Mouse (Mus musculus): ENCODE measurements around the gene Usp54. TPM values are rescaled to one million over a fixed set of nuclear protein-coding genes. Genes with fewer than 3 reads are reported as not detected.

The Usp54 gene
- 13.2 and 16.7 TPM in 2 replicates for total RNA-seq (2021)
- long read RNA-seq = 0 reads

DNA sequence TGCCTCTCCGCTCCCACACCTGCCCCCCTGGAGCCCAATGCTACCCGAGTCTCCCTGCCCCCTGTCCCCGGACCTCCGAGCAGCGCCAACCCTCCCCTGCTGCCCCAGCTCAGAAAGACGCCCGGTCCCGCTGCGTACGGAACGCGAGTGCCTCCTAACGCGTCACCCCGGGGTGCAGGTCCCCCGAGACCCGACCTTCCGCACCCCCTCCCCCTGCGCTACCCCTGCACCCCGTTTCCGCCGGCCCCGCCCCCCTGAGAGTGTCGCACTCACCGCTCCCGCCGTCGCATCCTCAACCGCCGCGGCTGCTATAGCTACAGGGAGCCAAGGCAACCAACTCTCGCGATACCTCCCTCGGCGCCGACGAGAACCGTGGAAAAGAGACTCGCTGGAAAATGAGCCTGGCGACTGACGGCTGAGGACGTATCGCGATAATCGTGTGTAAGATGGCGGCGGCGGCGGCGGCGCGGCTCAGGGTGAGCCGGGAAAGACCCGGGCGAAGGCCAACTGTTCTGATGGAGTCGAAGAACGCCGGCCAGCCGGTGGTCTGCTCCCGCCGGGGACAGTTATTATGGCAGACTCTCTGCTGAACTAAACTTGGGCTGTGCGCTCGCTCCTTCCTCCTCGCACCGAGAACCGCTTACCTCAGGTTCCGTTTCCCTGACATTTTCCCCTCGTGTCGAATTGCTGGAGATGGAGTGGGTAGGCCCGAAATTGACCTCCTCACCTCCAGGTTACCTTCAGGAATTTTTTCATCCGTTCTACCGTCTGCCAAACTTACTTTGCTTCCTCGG lies at the start of gene Usp54:
TSS of gene Usp54 (minus strand) at position 420 of the 794 bp plus-strand sequence.
- peak; percentile 97 for DNase-seq

DNA sequence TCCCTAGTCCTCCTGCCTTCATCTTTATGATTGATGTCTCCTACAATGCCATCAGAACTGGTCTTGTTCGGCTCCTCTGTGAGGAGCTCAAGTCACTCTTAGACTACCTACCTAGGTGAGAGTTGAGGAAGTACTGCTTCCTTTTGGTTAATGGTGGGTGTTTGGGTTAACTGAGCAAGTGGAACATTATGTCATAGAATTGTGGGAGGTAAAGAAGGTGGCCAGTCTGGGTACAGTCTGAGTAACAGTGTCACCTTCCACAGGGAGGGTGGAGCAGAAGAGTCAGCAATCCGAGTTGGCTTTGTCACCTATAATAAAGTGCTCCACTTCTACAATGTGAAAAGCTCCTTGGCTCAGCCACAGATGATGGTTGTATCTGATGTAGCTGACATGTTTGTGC lies 48.1 kb upstream of the Usp54 start:
- DNase-seq = no peak

DNA sequence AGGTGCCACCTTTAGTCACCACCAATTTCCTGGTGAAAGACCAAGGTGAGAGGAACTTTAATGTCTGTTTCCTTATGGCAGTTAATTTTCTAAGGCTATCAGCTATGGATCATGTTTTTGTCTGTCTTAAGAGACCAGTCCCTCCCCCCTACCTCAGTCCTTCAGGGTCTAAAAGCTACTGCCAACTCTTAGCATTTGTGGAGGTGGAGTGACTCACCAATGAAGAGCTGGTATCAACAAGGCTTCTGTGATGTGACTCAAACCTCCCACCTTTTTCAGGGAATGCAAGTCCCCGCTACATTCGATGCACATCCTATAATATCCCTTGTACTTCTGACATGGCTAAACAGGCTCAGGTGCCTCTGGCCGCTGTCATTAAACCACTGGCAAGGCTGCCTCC lies 45.7 kb upstream of the Usp54 start:
- no peak for DNase-seq

DNA sequence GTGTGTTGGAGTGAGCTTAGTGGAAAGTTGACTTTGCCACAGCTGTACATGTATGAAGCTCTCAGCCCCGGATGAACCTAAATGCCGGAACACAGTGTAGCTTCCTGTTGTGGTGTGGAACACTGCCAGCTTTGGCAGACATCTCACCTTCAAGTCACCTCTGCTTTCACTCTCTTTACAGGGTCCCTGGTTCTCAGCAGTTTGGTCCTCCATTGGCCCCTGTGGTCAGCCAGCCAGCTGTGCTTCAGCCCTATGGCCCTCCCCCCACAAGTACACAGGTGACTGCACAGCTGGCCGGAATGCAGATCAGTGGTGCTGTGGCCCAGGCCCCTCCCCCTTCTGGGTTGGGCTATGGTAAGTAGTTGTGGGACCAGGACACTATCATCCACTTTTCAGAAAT lies 41.6 kb upstream of the Usp54 start:
- DNase-seq = no peak

DNA sequence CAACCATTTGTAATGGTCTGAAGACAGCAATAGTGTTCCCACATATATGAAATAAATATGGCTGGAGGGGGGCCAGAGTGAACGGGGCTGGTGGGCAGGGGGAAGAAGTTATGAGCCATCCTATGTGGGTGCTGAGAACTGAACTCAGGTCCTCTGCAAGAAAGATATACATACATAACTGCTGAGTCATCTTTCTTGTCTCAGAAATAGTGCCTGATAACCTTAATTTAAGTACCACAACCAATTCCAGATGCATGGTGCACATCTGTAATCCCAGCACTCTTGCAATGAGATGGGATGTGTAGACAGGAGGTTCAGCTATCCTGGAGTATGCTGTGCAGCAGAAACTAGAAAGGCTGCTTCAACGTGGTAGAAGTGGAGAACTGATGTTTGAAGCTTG lies 40.9 kb upstream of the Usp54 start:
- DNase-seq = no peak

DNA sequence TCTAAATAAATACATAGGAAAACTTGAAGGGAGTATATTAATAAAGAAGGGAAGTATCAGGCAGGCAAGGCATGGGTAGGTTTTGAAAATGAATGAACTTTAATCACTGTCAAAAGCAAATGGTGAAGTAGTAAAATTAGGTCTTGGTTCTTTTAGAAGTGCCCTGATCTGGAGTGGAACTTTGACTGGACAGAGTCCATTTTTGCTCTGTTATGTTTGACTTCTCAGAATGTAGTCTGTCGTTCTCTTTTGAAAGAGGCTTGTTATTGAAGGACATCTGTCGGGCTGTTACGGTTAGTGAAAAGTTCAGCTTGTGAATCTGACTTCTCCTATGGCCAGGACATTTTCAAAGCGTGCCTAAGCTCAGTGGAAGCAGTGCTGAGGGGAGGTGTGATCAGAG lies 37.0 kb upstream of the Usp54 start:
- DNase-seq = no peak

DNA sequence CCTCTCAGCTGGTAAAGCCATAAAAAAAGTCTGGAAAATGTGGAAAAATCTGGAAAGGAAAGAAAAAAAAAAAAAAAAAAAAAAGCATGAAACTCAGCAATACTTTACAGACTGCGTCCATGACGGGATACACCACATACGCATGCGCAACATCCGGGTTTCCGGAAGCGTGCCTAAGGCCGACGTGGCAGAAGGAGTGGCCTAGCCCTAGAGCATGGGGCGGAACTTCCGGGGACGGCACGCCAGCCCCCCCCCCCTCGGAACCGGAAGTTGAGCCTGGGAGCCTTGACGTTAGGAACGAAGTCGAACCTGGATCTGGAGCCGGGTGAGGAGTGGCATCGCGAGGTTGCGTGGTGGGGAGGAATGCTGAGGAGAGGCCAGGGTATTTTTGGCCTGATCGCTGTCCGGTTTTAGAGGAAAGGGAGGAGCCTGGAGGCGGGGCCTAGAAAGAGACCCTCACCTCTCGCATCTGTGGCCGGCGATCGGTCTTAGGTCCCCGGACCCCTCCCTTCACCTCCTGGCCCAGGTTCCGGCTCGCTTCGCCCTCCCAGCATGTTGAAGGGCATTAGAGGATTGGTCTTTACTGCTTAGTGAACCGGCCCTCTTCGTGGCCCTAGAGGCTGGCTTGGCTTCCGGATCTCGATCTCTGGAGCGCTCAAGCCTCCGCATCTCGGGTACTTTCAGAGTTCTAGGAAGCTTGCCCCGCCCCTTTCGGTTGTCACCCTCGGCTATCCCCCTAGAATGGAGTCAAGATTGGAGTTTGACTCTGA lies 33.4 kb upstream of the Usp54 start, which contains the start of gene Sec24c:
TSS of gene Sec24c (plus strand) at position 245 of the 770 bp plus-strand sequence.
- peak; percentile 100 for DNase-seq

DNA sequence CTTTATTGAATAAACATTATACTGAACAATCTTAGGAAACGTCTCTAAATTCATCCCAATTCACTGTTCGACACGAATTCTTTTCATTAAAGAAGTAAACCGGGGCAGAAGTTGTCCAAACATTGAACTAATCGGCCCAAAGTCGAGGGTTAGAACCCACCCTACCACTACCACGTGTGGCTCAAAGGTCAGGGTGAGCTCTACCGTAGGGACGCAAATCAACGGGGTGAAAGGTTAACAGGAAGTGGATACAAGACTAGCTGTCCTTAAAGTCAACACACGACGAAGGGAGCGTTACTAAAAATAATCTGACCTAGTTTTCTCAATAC lies 32.8 kb upstream of the Usp54 start:
- no peak for DNase-seq

DNA sequence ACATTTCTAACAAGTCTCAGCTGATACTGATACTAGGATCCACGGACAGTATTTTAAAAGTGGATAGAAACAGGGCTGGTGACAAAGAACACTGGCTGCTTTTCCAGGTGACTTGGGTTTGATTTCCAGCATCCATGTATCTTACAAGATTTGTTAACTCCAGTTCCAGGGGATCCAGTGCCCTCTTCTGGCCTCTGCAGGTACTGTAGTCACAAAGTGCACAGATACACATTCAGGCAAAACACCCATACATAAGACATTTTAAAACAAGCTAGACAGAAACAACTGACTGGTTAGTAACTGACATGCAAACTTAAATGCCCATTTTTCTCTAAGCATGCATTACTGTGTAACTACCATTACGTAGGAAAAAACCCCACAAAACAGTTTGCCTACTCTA lies 32.1 kb upstream of the Usp54 start:
- DNase-seq = no peak

DNA sequence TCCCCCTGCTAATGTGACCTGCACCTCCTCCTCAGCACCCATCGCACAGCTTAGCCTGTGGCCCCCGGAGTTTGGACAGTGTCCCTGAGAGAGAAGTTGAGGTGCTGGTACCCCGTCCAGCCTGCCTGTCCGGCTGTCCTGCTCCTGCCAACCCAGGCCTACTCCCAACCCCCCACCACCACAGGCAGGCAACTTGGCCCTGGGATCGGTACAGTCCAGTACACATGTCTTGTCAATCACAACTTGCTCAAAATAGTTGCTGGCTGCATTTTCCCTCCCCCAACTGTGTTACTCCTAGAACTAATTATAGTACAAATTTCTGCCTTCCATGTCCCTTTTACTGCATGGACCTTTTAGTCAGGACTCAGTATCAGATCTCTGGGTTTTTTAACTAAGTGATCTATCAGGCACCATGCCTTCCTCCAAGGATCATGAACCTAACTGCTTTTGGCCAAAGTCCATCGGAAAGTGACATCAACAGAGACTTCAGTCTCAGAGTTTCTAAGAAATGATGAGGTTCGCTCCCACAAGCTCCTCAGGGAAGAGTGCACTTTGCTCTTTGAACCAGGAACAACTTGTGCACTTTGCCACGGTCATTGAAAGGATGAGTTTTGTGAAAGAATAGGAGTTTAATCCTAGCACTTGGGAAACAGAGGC lies 27.4 kb upstream of the Usp54 start, which contains the start of gene Synpo2l:
TSS of gene Synpo2l (minus strand) at position 201 of the 657 bp plus-strand sequence.
- DNase-seq = no peak

DNA sequence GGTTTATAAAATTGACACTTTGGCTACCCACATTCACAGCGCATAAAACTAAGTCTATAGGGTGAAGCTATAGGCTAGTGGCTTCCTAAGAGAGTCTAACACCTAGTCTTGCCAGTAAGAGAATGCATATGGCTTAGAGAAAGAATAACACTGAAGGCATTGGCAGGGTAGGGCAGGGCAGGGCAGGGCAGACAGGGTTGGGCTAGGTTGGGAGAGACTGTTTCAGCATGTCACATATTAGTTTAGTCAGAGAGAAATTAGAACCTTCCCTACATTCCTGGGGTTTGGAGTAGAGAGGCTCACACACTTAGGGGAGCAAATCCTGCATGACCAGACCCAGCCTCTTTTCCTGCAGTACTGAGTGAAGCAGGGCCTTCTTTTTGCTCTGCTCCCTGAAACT lies 26.6 kb upstream of the Usp54 start:
- no peak for DNase-seq

DNA sequence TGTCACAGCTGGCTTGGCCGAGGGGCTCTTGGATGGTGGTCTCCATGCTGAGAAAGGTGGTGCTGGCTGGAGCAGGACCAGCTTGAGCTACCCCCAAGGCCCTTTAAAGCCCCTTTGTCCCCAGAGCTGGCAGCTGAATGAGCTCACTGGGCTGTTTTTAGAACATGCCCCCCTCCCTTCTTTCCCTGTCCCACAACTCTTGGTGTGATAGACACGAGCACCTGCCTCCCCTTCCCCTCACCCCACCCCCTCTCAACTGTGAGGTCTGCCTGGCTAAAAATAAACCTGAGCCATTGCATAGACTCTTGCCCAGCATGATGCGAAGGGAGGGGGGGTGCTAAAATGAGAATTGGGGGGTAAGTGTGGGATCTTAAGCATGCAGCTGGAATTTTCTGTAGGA lies 23.6 kb upstream of the Usp54 start:
- DNase-seq = no peak

DNA sequence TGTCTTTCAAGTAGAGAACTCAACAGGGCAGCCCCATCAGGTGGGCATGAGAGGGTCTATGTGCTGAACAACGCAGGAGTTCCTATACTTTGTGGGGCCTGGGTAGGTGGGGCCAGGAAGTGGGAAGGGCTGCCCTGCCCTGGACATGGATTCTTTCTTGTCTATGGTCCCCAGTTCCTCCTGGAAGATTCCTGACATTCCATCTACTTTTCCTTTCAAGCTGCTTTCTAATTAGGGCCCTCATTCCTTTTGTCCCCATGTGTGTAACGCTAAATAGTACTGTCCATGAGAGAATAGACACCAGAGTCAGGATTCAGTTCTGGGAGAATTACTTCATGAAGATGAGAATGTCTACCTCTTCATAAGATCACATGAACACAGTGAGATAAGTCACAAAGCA lies 22.7 kb upstream of the Usp54 start:
- no peak for DNase-seq

DNA sequence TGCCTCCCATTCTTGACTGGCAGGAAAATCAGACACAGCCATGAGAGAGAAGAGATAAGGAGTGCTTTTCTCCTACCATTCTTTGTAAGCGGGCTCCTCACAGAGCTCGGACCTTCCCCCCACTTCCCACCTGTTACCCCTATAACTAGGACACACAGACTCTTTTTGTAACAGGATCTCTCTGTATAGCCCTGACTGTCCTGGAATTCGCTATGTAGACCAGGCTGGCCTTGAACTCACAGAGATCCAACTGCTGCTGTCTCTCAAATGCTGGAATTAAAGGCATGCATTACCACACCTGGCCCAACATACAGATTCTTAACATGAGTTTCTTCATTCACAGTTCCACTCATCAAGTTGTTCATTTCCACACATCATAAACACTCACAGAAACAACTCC lies 21.9 kb upstream of the Usp54 start:
- DNase-seq = no peak

DNA sequence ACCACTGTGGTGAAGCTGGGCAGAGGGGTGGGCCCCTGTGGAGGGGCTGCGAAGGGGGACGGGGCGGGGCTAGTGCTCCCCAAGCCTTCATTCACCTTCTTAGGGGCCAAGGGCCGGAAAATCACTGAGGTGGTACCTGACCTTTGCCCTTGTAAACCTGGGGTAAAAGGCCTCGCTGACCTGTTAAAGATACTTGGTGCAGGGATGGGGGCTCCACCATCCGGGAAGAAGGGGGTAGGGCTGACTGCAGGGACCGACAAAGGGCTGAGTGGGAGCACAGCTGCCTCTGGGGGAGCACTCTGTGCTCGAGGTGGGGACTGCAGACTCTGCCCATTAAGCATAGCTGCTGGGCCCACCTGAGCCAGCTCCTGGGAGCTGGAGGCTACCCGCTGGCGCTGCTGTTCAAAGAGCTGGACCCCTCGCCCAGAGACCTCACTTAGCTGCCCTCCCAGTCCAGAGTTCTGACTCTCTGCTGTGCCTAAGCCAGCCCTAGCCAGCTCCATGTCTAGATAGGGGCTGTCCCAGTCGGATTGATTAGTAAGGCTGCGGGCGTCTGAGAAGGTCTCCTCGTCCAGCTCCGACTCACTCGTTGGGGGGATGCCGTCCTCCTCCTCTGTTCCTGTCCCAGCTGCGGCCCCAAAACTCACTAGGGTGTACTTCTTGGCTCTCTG lies 20.9 kb upstream of the Usp54 start:
- no peak for DNase-seq

DNA sequence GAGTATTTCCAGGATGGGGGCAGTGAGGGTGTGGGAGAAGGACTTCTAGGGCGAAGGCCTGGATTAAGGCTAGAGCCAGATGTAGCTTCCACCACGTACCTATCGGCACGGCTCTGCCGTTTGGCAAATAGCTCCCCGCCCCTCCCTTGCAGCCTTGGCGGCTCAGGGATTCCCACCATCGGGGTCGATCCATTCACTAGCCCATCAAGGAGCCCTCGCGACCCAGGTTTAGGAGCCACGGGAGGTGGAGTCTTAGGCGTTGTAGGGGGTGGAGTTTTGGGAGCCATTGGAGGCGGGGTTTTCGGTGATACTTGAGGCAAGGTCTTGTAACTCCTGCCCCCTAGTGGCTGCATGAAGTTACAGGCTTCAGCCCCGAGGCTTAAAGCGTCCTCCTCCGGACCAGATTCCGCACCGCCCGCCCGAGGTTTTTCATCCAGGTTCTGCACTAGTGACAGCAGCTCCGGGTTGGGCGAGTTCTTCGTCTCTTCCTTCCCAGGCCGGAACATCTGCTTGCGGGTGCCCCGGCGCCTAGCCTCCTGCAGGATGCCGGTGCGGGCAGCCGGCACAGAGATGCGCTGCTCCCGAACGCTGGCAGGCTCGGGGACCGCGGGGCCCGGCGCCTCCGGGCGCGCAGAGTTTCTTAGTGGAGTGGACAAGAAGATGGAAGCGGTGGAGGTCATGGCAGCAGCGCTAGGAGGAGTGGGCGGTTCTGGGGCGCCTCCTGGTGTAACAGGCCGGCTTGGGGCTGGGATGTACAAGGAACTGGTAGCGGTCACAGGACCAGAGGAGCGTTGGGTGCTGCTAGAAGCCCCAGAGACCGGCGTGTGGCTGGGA lies 20.2 kb upstream of the Usp54 start:
- DNase-seq = peak; percentile 86

DNA sequence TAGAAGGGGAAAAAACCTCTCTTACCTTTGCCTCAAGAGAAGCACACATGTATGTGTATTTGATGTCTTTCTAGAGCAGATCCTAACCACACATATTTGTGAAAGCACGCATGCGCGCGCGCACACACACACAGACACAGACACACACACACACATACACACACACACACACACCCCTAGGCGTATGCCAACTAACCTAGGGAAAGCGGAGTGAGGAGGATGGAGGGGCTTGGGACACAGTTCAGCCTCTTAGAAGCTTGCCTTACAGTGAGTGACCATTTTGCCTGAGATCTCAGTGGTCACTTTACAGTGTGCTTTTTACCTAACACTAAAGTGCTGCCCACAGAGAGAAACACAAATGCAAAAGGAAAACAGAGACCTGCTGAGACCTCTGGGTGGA lies 18.8 kb upstream of the Usp54 start:
- DNase-seq = no peak

DNA sequence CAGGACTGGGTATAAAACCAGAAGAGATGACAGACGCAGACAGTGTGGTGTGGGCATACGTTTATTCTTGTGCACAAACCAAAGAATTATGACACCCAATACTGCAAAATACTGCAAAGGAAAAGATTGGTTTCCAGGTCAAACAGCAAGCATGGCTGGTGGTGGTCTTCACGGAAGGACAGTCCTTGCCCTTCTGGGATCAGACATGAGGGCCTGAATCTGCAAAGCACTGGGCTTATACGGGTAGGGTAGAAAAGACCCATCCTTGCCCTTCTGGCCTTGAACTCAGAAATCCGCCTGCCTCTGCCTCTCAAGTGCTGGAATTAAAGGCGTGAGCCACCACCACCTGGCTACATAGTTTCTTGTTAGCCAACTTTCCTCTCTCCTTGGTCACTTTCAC lies 18.0 kb upstream of the Usp54 start:
- DNase-seq = no peak

DNA sequence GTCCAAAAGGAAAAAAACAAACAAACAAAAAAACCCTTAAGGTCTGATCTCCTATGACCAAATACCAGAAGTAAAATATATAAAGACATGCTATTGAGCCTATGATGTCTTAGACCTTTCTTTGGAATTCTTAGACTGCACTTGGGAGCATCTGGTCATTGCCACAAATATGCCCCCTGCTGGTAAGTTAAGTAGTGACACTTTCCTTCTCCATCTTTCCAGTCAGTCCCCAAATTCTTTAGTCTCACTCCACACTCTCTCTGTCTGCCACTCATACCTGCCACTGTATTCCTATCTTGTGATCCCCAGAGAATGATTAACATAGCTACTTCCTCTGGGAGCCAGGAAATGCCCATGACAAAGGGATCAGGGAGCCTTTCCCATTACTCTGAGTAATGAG lies 17.5 kb upstream of the Usp54 start:
- no peak for DNase-seq

DNA sequence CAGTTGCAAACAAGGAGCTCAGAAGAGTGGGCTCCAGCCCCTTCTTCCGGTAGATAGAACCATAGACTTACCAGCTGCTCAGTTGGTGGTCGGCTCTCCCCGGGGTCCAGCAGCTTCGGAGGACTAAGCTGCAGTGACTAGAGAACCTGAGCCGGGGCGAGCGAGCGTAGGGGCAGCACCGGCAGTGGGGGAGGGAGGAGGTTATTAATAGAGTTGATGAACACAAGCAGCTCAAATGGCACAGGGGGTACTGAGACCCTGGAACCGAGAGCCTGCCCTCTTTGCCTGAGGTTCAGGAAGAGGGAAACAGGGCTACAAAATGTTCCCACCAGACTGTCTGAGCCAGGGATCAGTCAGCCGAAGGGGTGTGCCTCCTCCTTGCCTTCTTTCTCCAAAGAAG lies 15.5 kb upstream of the Usp54 start, which contains the start of gene Myoz1:
TSS of gene Myoz1 (minus strand) at position 180 of the 400 bp plus-strand sequence.
- no peak for DNase-seq

DNA sequence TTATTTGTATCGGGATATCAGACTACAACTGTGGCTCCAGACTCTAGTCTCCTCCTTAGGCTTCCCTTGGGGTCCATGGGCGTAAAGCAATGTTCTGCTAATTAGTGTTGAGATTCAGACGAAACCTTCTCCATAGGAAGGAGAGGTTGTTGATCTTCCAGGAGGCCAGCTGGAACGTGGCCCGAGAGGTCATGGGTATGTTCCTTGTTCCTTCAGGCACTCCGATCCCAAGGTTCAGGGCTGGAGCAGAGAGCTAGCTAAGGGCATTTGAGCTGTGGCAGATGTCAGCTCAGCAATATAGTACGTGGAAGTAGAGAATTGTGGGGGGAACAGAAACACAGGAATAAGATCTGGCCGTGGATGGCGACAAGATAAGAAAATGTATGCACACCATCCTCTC lies 14.9 kb upstream of the Usp54 start:
- DNase-seq = no peak
